Mouse (Mus musculus) testis, adult 10 weeks (tissue): ENCODE results near the gene Dpagt1. TPM values are rescaled to one million over a fixed set of nuclear protein-coding genes. Genes with fewer than 3 reads are reported as not detected.

Experiments used
- polyA plus RNA-seq: library from polyadenylated mRNA; stranded (reverse); fragments of 350-450 nt; fragmentation: Illumina TruSeq; extraction: RNeasy Lipid Tissue Mini Kit (QIAGEN cat#74804); gene quantifications from one replicate; pipeline ENCODE4 v1.2.3, GENCODE M21; 2014; ENCODE audit warnings: low read depth, low replicate concordance

The Dpagt1 gene
- polyA plus RNA-seq, result 1.9 TPM

DNA sequence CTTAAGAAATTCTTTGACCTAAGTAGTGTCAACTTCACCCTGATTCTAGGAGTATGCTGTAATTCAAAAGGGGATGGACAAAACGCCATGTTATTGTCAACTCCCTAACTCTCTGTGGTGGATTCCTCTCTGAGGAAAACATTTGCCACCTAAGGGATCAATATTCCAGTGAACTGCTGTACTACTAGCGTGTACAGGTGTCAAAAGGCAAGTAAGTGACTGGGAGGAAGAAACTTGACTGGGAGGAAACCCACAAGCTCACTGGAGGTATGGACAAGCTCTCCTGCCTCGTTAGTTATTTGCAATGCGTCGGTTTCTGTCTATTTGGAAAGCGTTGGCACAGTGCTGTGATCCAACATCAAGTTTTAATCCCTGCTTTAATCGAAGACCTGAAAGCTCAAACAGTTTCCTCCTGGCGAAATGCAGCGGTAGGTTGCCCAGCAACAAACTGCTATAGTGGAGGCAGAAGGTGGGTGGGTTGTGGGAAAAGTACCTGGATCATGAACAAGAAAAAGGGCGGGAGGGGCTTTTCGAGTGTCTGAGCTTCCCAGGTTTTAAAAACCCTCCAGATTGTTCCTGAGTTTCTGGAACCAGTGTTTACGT lies at the start of gene Dpagt1:
Dpagt1 (plus strand) TSS at position 252 of the 603 bp plus-strand sequence.

GRCm38 (mm10) chr9:44288076-44288958 lies 37.5 kb upstream of the Dpagt1 start, which contains the start of gene Abcg4:
TSS of gene Abcg4 (minus strand) at chr9:44288615.

GRCm38 (mm10) chr9:44305466-44306079 lies 20.2 kb upstream of the Dpagt1 start, which contains the start of gene Hinfp:
TSS of gene Hinfp (minus strand) at chr9:44305671.

GRCm38 (mm10) chr9:44319887-44320798 lies 5.7 kb upstream of the Dpagt1 start, which contains the start of gene C2cd2l:
TSS of gene C2cd2l (minus strand) at chr9:44320285.

DNA sequence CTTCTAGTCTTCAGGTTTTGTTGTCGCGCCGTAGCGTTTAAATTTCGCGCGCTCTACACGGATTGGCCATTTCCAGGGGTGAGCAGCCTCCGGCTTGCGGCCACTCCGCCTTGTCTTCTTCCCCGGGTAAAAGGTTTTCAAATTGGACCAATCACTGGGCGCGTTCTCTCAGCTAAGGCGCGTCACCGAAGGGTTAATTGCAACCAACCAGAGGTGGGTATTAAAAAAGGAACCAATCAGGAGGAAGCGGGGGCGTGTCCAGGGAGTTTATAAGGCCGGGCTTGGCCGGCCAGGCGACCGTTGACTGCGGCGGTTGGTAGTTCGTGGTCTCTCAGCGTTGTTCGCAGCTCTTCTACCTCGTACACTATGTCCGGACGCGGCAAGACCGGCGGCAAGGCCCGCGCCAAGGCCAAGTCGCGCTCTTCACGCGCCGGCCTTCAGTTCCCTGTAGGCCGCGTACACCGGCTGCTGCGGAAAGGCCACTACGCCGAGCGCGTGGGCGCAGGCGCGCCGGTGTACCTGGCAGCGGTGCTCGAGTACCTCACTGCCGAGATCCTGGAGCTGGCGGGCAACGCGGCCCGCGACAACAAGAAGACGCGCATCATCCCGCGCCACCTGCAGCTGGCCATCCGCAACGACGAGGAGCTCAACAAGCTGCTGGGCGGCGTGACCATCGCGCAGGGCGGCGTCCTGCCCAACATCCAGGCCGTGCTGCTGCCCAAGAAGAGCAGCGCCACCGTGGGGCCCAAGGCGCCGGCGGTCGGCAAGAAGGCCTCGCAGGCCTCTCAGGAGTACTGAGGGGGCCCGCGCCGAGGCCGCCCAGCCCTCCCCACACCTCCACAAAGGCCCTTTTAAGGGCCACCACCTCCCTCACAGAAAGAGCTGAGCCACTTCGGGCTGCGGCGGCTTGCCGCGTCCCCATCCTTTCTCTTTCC lies 8.8 kb downstream of the Dpagt1 start, which contains the start of gene H2afx:
H2afx (plus strand) TSS at position 299 of the 935 bp plus-strand sequence.

GRCm38 (mm10) chr9:44343781-44344421 lies 18.1 kb downstream of the Dpagt1 start, which contains the start of gene Hmbs:
TSS of gene Hmbs (minus strand) at chr9:44344228.

GRCm38 (mm10) chr9:44361190-44361917 lies 35.5 kb downstream of the Dpagt1 start, which contains the start of gene Vps11:
TSS of gene Vps11 (minus strand) at chr9:44361670.

DNA sequence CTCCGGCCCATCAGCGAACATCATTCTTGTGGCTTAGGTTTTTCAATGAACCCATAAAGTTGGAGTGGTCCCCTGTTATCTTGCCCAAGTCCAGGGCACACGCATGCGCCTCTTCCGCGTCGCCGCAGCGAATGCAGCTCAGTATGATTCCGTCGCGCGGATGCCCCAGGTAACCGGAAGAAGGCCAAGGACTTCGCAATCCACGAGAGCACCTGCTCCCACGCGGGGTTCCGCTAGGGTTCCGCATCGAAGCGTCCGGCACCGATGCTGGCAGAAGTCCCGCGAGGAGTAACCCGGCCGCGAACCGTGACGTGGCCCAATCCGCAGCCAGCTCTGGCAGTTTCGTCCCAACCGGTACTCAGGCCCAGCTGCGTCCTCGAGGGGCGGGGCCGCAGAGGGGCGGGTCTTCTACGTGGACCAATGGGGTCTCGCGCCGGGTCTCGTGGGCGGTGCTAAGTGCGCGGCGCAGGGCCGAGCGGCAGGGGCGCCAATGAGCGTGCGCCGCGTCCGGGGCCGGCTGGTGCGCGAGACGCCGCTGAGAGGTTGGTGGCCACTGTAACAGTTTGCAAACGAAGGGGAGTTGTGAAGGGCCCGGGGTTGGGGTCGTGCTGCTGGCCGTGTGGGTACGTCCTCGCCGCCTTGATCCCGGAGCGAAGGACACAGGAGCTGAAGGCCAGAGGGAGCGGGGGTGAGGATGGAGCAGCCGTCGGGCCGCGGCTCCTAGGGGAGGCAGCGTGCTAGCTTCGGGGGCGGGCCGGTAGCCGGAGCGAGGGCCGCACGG lies 53.4 kb downstream of the Dpagt1 start, which contains the start of gene Hyou1:
Hyou1 (plus strand) TSS at position 437 of the 781 bp plus-strand sequence.

Other genes with a start within 250 kb of the Dpagt1 start
- gene Mfrp, start 224.3 kb upstream of the Dpagt1 start, polyA plus RNA-seq, result 0.14 TPM
- gene C1qtnf5, start 218.8 kb upstream of the Dpagt1 start, polyA plus RNA-seq, result not detected
- 0.66 TPM for gene Gm49380, start 212.5 kb upstream of the Dpagt1 start, polyA plus RNA-seq
- 1.6 TPM for gene Rnf26, start 212.5 kb upstream of the Dpagt1 start, polyA plus RNA-seq
- gene Mcam, start 191.6 kb upstream of the Dpagt1 start, polyA plus RNA-seq, result 3.1 TPM
- 55.7 TPM for gene Cbl, start 92.0 kb upstream of the Dpagt1 start, polyA plus RNA-seq
- 0.28 TPM for gene Ccdc153, start 85.3 kb upstream of the Dpagt1 start, polyA plus RNA-seq
- not detected for gene Pdzd3, start 74.5 kb upstream of the Dpagt1 start, polyA plus RNA-seq
- gene Nlrx1, start 57.4 kb upstream of the Dpagt1 start, polyA plus RNA-seq, result not detected
- gene Abcg4, start 37.4 kb upstream of the Dpagt1 start, polyA plus RNA-seq, result not detected
- gene Hinfp, start 20.3 kb upstream of the Dpagt1 start, polyA plus RNA-seq, result 8.5 TPM
- 0.56 TPM for gene C2cd2l, start 5.7 kb upstream of the Dpagt1 start, polyA plus RNA-seq
- 7.2 TPM for gene H2afx, start 8.7 kb downstream of the Dpagt1 start, polyA plus RNA-seq
- 12.6 TPM for gene Hmbs, start 18.2 kb downstream of the Dpagt1 start, polyA plus RNA-seq
- gene Vps11, start 35.7 kb downstream of the Dpagt1 start, polyA plus RNA-seq, result 7.6 TPM
- gene Hyou1, start 53.5 kb downstream of the Dpagt1 start, polyA plus RNA-seq, result 30.7 TPM
- 1.4 TPM for gene Slc37a4, start 70.8 kb downstream of the Dpagt1 start, polyA plus RNA-seq
- 518 TPM for gene Rps25, start 81.1 kb downstream of the Dpagt1 start, polyA plus RNA-seq
- gene Trappc4, start 81.6 kb downstream of the Dpagt1 start, polyA plus RNA-seq, result 43.6 TPM
- 6.5 TPM for gene Ccdc84, start 92.5 kb downstream of the Dpagt1 start, polyA plus RNA-seq
- gene Foxr1, start 115.1 kb downstream of the Dpagt1 start, polyA plus RNA-seq, result 1.3 TPM
- not detected for gene Upk2, start 129.0 kb downstream of the Dpagt1 start, polyA plus RNA-seq
- 0.39 TPM for gene Bcl9l, start 156.8 kb downstream of the Dpagt1 start, polyA plus RNA-seq
- gene Cxcr5, start 235.9 kb downstream of the Dpagt1 start, polyA plus RNA-seq, result 13.8 TPM